Mouse (Mus musculus) lung, postnatal 25 days (tissue): Measurements from ENCODE around the gene Tlnrd1.

Experiments used
- DNase-seq: peaks from one replicate; pipeline ENCODE4 v3.0.0; 2022; ENCODE audit warnings: low spot score

Tlnrd1 gene

DNA sequence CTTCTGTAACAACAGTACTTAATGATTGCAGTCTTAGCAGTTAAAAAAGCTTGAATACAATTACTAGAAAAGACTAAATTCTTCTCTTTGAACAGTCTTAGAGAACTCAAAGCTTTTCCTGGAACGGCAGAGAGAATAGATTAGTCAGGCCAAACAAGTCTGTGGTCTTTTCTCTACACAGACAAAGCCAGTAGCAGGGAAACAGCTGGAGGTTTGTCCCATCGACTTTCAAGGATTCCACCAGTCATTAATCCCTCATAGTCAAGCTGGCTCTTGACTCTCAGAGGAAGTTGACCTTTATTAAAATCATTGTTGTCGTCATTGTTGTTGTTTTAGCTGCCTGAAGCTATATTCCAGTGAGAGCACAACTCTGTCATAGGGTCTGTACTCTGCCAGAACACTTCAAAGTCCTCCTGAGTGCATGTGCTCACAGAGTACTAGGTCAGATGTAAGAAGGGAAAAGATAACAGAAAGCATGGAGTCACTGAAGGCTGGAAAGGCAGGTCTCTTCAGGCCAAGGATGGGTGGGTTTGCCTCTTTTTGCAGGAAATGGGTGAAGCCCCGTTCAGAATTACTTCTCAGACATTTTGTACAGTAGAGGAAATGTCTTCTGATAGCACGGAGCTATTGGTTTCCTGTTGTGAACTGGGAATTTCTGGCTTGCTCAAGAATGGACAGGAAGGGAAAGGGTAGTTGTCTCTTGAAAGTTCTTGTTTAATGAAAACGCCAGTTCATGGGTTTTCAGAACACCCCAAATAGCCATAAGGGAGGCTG, 41.4 kb downstream of the Tlnrd1 start:
- DNase-seq, result no peak

DNA sequence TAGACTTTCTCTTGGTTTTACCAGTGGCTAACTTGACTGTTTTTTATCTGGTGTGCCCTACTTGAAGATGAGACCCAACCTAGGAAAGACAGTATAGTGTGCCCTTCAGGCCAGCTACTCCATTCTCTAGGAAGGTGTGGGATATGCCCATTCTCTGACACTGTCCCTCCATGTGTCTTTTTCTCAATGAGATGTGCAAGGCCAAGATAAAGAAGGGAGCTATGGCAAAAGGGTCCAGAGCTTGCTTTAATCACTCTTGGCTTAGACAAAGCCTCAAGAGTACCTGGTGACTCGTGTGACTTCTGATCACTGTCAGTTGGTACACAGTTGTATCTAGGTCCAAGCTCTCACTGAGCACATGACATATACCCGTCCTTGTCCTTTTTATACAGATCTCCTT, 44.0 kb downstream of the Tlnrd1 start:
- DNase-seq, result no peak

- no peak for DNase-seq
Observed at GRCm38 (mm10) chr7:83838525-83839224, 45.4 kb downstream of the Tlnrd1 start.
